Mouse (Mus musculus): ENCODE data around the gene Mall. TPM values are rescaled to one million over a fixed set of nuclear protein-coding genes. Genes with fewer than 3 reads are reported as not detected.

Gene Mall
- polyA plus RNA-seq, 1 experiment from 2014 or later: 5.4 TPM

DNA sequence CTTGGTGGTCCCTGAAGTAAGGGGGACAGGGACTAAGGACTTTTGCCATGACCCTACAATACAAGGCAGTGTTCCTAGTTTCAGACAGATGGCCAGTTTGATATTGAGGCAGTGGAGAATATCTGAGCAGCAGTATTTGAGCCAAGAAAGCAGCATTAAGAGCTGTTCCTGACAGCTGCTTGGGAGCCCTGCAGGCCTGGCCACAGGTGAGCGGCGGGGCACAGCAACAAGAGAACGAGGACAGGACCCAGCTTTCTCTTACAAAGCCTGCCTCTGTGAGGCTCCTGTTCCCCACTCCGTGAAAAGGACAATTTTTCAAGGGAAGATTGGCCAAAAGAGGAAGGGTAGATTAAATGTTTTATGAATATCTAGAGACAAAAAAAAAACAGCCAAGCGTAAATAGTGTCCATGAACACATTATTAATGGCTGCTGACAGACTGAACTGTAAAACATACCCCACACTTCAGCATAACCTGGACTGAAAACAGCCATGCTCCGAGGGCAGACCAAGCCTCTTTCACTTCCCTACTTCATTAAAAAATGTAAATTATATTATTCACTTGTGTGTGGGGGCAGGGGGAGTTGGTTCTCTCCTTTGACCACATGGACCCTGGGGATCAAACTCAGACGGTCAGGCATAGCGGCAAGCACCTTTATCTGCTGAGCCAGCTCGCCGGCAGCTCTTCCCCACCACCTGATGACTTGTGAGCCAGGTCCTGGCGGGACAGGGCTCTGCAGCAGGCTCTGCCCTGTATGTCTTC lies 22.3 kb upstream of the Mall start:
- peaks cover under 1% of the 10 kb centered on the region for H3K4me1 ChIP-seq
- H3K27me3 ChIP-seq (replicated peaks): no peaks in the 10 kb centered on the region
- no peak overlapping the region for H3K4me3 ChIP-seq
- H3K9me3 ChIP-seq: no peaks in the 10 kb centered on the region
- H3K9ac ChIP-seq: no peak overlapping the region
- 66% methylated on average over 11 of the region's 11 CpGs for WGBS
- H3K4me2 ChIP-seq: no peak overlapping the region
- H3K36me3 ChIP-seq: 0 out of 2 replicates have a peak, but pooled peaks cover 4% of the 10 kb centered on the region
- no peak for ATAC-seq (ENCODE audit: extremely low read depth, insufficient number of reproducible peaks, low FRiP score, low TSS enrichment)
- H3K27ac ChIP-seq (replicated peaks): no peak overlapping the region

DNA sequence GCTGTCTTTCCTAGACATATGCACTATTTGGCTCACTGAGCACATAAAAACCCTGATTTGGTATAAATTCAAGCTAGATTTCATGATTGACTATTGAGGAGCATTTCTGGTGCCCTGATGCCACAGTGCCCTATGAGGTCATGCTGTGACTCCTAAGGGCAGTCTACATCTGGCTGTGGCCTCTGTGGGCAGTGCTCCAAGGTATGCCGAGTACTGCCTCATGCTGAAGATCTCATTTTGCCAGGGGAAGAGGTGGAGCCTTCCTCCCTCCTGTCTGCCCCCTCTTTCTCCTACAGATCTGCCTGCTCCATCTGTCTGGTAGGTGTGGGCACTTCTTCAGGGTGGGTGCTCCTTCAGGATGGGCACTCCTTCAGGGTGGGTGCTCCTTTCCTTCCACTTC lies 19.6 kb upstream of the Mall start:
- no peak for ATAC-seq (ENCODE audit: extremely low read depth, insufficient number of reproducible peaks, low FRiP score, low TSS enrichment)
- WGBS: 50% methylated on average over 1 of the region's 1 CpGs
- Histone ChIP-seq H3K27me3 (replicated peaks) (no peaks in the 10 kb centered on the region), H3K9ac (no peak overlapping the region), H3K4me3 (no peak overlapping the region), H3K4me2 (no peak overlapping the region), H3K27ac (replicated peaks) (no peak overlapping the region), H3K4me1 (no peaks in the 10 kb centered on the region), H3K36me3 (peaks cover 3% of the 10 kb centered on the region), H3K9me3 (no peaks in the 10 kb centered on the region)

DNA sequence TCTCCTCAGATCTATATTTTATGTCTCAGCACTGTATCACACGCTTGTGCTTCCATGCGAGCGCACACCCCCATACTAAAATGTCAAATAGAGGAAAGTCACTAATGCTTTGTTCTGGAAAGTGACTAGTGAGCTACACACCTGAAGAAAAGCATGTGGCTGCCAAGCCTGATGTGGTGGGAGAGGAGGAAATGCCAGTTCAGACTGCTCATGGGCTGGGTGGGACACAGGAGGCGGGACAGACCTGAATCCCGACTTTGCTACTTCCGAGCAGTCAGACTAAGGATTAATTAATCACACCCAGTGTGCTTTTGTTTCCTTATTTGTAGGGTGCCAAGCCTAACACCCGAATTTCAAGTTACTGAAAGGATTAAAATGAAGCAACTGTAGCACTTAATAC lies 18.6 kb upstream of the Mall start:
- no peaks in the 10 kb centered on the region for H3K4me1 ChIP-seq
- WGBS: 74% methylated on average over 7 of the region's 7 CpGs
- H3K27ac ChIP-seq (replicated peaks): no peak overlapping the region
- H3K4me2 ChIP-seq: no peak overlapping the region
- no peaks in the 10 kb centered on the region for H3K27me3 ChIP-seq (replicated peaks)
- no peak overlapping the region for H3K9ac ChIP-seq
- ATAC-seq (ENCODE audit: extremely low read depth, insufficient number of reproducible peaks, low FRiP score, low TSS enrichment): no peak
- no peaks in the 10 kb centered on the region for H3K9me3 ChIP-seq
- no peak overlapping the region for H3K4me3 ChIP-seq
- peaks cover 3% of the 10 kb centered on the region for H3K36me3 ChIP-seq

DNA sequence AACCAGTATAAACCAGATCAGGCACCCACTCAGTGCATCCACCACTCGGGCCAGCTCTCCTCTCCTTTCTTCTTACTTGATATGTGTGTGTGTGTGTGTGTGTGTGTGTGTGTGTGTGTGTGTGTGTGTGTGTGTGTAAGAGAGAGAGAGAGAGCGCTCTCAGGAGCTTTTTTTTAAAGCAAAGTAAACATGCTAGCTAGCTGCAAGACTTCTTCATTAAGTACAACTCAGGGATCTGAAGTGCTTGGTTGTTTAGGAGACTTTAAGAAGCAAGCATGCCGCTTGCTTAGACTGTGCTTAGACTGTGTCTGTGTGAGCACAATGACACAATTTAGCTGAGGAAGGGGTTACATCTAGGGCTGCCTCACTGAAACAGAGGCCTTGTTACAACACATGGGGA lies 12.9 kb upstream of the Mall start:
- ATAC-seq (ENCODE audit: extremely low read depth, insufficient number of reproducible peaks, low FRiP score, low TSS enrichment): no peak

DNA sequence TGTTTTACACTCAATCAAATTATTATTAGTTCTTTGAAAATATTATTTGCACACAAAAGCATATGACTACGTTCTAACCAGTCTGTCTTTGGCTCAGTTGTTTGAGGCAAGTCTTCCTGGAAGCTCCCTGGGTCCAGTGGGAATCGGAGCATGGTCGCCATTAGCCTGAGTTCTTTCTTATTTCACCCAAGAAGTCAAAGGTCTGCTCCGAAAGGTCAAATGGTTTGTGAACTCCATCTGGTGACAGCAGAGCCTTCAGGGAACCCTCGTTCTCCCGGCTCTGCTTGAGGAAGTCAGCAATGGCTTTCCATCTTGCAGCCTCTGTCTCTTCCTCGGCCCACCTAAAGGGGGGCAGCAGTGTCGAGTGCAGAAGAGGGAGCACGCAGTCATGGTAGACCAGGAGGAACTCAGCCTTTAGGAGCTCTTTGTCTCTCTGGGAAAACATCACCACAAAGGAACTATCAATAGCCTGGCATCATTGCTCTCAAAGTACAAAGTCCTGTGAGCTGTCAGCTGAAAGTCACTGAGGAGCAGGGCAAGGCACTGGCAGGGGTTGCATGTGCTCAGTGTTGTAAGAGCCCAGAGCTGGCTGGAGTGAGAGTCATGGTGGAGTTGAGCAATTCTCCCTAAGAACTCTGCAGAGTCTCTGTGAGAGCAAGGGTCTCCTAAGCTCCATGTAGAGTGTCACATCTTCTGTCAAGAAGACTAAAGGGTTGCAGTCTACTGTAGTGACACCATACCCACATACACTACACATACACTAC lies 11.2 kb upstream of the Mall start:
- H3K27me3 ChIP-seq (replicated peaks): no peaks in the 10 kb centered on the region
- 76% methylated on average over 9 of the region's 9 CpGs for whole genome bisulfite sequencing
- no peak overlapping the region for H3K9ac ChIP-seq
- H3K4me3 ChIP-seq: no peak overlapping the region
- H3K36me3 ChIP-seq: peaks cover 3% of the 10 kb centered on the region
- no peaks in the 10 kb centered on the region for H3K4me1 ChIP-seq
- H3K27ac ChIP-seq (replicated peaks): no peak overlapping the region
- ATAC-seq (ENCODE audit: extremely low read depth, insufficient number of reproducible peaks, low FRiP score, low TSS enrichment): no peak
- no peaks in the 10 kb centered on the region for H3K9me3 ChIP-seq
- H3K4me2 ChIP-seq: no peak overlapping the region

More for the DNA sequence above, 12.9 kb upstream of the Mall start:
- Histone ChIP-seq H3K4me1 (no peaks in the 10 kb centered on the region), H3K9ac (no peak overlapping the region), H3K4me2 (no peak overlapping the region), H3K9me3 (no peaks in the 10 kb centered on the region), H3K36me3 (peaks cover 3% of the 10 kb centered on the region), H3K27ac (replicated peaks) (no peak overlapping the region), H3K4me3 (no peak overlapping the region), H3K27me3 (replicated peaks) (no peaks in the 10 kb centered on the region)
- 78% methylated on average over 3 of the region's 3 CpGs for WGBS

DNA sequence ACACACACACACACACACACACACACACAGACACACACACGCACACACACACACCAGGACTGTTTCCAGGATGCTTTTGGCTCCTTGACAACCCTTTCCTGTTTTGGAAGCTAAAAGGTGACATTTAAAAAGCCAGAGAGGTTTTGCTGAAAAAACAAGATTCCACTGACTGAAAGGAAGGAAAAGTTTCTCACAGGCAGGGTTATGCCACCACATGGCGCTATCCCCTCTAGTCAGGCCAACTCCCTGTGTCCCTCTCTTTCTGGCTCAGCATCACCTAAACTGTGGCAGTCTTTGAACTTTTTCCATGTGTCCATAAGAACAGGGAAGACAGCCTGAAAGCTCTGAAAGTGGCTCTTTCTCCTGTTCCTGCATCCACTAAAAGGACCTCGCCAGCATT lies 8.2 kb upstream of the Mall start:
- 61% methylated on average over 3 of the region's 3 CpGs for WGBS
- H3K27me3 ChIP-seq (replicated peaks): no peaks in the 10 kb centered on the region
- no peaks in the 10 kb centered on the region for H3K36me3 ChIP-seq
- H3K4me3 ChIP-seq: no peak overlapping the region
- no peak overlapping the region for H3K4me2 ChIP-seq
- no peaks in the 10 kb centered on the region for H3K9me3 ChIP-seq
- 0 out of 2 replicates have a peak overlapping the region, but pooled peaks have one; percentile 12 for H3K27ac ChIP-seq (replicated peaks)
- no peak for ATAC-seq (ENCODE audit: extremely low read depth, insufficient number of reproducible peaks, low FRiP score, low TSS enrichment)
- H3K4me1 ChIP-seq: no peaks in the 10 kb centered on the region
- H3K9ac ChIP-seq: no peak overlapping the region

DNA sequence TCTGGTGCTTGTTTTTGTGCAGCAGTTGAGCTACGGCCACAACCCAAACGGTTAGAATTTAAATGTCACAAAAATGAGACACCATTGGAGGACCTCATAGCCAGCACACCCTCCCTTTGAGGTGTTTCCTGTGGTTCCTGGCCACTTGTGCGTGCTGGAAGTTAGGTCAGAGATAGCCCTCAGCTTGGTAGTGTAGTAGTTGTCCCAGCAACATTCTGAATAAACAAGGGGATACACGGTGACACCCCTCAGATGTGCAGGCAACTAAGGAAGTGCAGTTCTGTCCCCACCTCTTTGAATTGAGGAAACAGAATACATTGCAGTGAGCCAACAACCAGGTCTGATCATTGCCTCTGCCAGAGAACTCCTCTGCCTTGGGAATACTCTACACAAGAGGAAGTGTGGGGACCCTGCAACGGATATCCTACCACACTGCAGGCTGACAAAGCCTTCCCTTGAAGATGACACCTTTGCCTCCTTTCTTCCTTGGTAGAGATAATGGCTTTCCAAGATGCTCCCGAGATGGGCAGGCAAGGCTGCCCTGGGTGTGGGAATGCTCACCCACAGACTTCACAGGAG lies 7.0 kb upstream of the Mall start:
- no peak overlapping the region for H3K4me3 ChIP-seq
- no peak overlapping the region for H3K4me2 ChIP-seq
- H3K9ac ChIP-seq: no peak overlapping the region
- no peaks in the 10 kb centered on the region for H3K4me1 ChIP-seq
- no peaks in the 10 kb centered on the region for H3K27me3 ChIP-seq (replicated peaks)
- no peak for ATAC-seq (ENCODE audit: extremely low read depth, insufficient number of reproducible peaks, low FRiP score, low TSS enrichment)
- peak overlapping the region; percentile 43 for H3K27ac ChIP-seq (replicated peaks)
- no peaks in the 10 kb centered on the region for H3K9me3 ChIP-seq
- H3K36me3 ChIP-seq: no peaks in the 10 kb centered on the region
- 56% methylated on average over 6 of the region's 6 CpGs for WGBS

DNA sequence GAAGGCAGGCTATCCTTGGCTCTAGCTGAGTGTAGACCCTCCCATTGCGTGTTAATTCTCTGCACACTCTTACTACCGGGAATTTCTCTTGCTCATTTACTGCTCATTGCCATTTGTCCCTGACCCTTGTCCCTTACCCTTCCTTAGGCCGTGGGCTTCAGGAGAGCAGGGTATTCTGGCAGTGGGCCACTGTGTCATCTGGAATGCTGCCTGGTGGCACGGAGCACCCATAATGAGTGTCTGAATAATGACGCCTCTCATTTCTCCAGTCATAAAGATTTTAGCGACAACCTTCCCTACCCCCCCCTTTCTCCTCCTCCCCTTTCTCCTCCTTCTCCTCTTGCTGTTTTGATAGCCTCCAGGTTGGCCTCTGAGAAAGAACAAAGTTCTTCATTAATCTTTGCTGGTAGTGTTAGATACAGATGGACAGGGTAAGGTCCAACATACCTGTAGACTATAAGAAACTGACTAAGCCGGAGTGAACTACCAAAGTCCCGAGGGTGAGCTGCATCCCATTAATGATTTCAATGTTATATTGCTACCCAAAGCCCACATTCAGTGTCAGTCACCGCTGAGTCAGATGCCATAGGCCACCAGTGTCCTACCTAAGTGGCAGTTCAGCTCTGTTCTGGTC lies 5.9 kb upstream of the Mall start:
- H3K27ac ChIP-seq (replicated peaks): peak overlapping the region; percentile 41; the same call in 1 of the 2 replicates

DNA sequence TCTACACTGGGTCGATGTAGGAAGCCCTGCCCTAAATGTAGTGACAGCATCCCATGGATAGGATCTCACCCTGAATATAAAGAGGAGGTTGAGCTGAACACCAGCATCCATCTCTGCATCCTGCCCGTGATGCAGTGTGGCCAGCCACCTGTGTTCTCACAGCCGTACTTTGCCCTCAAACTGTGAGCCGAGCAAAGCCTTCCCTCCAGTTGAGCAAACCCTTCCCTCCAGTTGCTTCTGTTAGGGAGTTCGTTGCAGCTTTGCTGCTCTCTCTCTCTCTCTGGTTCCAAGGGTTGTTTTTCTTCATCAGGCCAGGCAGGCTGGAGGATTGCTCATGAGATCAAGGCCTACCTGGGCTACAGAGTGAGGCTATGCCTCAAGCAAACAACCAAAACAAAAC lies 5.2 kb upstream of the Mall start:
- H3K4me2 ChIP-seq: no peak overlapping the region
- H3K4me1 ChIP-seq: peaks cover 13% of the 10 kb centered on the region
- WGBS: 65% methylated on average over 5 of the region's 5 CpGs
- no peaks in the 10 kb centered on the region for H3K36me3 ChIP-seq
- no peak for ATAC-seq (ENCODE audit: extremely low read depth, insufficient number of reproducible peaks, low FRiP score, low TSS enrichment)
- no peak overlapping the region for H3K9ac ChIP-seq
- H3K27me3 ChIP-seq (replicated peaks): peaks cover 3% of the 10 kb centered on the region; the same call in 1 of the 2 replicates
- no peak overlapping the region for H3K27ac ChIP-seq (replicated peaks)
- no peaks in the 10 kb centered on the region for H3K9me3 ChIP-seq
- no peak overlapping the region for H3K4me3 ChIP-seq

More for the DNA sequence above, 5.9 kb upstream of the Mall start:
- Histone ChIP-seq H3K4me1 (peaks cover 5% of the 10 kb centered on the region), H3K36me3 (no peaks in the 10 kb centered on the region), H3K9ac (no peak overlapping the region), H3K4me2 (no peak overlapping the region), H3K4me3 (no peak overlapping the region), H3K27me3 (replicated peaks) (0 out of 2 replicates have a peak, but pooled peaks cover 3% of the 10 kb centered on the region), H3K9me3 (no peaks in the 10 kb centered on the region)
- no peak for ATAC-seq (ENCODE audit: extremely low read depth, insufficient number of reproducible peaks, low FRiP score, low TSS enrichment)
- 73% methylated on average over 9 of the region's 9 CpGs for WGBS

DNA sequence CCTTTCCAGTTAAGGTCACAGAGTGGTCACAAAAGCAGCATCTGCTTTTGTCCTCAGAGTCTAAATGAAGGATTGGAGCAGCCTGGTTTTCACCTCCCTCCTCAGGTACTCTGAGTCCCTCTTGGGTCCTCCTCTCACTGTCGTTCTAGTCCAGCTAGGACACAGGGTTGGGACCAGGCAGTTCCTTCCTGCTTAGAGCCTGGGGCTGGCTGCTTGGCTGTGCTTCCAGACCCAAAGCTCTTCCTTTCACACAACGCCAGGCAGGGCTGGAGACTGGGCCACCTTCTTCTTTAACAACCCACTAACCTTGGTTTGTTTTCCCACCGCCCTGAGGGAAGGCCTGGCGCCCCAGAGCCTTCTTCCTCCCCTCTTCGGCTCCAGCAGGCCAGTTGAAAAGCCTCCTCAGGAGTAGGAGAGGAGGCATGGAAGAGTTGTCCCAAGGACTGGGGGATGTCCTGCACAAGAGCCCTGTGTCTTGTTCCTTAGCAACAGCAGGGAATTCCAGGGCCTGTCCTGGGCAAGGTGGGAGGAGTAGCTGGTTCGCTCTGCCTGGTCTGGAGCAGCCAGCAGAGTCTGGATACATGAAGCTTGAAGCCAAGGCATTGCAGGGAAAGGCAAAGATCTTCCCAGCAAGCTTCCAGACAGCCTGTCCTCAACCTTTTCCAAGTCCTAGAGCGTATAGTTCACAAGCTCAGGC lies 717 bp upstream of the Mall start:
- H3K9ac ChIP-seq: peak overlapping the region; percentile 68; the same call in 1 of the 2 replicates
- peak overlapping the region; percentile 40; the same call in 1 of the 2 replicates for H3K4me3 ChIP-seq
- ATAC-seq (ENCODE audit: extremely low read depth, insufficient number of reproducible peaks, low FRiP score, low TSS enrichment): no peak
- H3K4me1 ChIP-seq: peaks cover 30% of the 10 kb centered on the region
- H3K36me3 ChIP-seq: no peaks in the 10 kb centered on the region
- 46% methylated on average over 7 of the region's 7 CpGs for WGBS
- H3K9me3 ChIP-seq: no peaks in the 10 kb centered on the region
- H3K27me3 ChIP-seq (replicated peaks): peaks cover 14% of the 10 kb centered on the region
- peak overlapping the region; percentile 68 for H3K4me2 ChIP-seq
- H3K27ac ChIP-seq (replicated peaks): no peak overlapping the region
